Mouse (Mus musculus): ENCODE data around the gene Tpm3. TPM values are rescaled to one million over a fixed set of nuclear protein-coding genes. Genes with fewer than 3 reads are reported as not detected.

The Tpm3 gene
- polyA plus RNA-seq, 1 experiment from 2014 or later, result 582 TPM

DNA sequence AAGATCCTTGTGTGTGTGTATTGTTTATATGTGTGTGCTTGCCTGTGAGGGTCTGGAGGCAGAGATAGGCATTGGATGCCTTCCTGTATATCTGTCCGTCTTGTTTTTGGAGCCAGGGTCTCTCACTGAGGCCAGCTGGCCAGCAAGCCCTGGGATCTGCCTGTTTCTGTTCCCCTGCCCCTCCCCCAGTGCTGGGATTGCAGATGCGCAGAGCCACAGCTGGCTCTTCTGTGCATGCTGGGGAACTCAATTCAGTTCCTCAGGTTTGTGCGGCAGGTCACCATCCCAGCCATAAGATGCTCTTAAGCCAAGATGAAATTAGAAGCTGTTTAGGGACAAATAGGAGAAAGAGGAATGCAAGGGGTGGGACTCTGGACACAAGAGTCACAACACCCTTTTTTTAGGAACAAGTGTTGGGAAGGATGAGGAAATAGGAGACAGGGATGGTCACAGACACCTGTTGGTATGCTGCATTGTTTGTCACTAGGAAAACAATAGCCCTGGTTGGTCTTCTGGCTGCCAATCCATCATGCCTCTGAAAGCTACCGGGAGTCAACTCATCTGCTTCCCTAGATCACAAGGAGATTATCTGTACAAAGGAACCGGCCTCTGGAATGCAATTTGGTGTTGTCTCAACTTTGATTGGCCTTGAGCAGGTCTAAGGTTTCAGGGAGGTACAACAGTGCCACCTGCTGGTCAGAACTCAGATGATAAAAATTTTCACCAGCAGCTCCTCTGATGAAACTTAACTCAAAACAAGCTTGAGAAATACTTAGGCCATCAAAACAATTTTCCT is 4.7 kb downstream of the Tpm3 start:
- H3K9me3 ChIP-seq, result no peaks in the 10 kb centered on the region
- no peaks in the 10 kb centered on the region for H3K27me3 ChIP-seq (replicated peaks)
- peak overlapping the region; percentile 37 for H3K4me2 ChIP-seq (replicated peaks)
- H3K4me3 ChIP-seq (replicated peaks), result no peak overlapping the region
- no peak overlapping the region for H3K27ac ChIP-seq
- H3K4me1 ChIP-seq (replicated peaks), result peaks cover 20% of the 10 kb centered on the region; the same call in 1 of the 2 replicates
- no peaks in the 10 kb centered on the region for H3K36me3 ChIP-seq
- ATAC-seq, result no peak
- 12% methylated on average over 5 of the region's 5 CpGs for WGBS
- H3K9ac ChIP-seq, result no peak overlapping the region

DNA sequence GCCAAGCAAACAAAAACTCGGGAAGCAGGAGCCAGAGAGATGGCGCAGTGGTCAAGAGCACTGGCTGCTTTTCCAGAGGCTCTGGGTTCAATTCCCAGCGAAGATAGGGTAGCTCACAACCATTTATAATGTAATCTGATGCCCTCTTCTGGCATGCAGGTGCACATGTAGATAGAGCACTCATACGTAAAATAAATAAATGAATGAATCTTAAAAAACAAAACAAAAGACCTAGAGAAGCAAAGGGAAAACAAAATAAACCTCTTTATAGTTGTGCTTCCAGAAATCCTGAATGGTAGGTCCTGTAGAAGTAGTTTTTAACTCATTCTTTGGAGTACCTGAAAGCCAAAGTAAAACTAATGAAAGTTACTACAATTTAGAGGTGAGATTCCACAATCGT is 5.8 kb downstream of the Tpm3 start:
- no peak overlapping the region for H3K9ac ChIP-seq
- ATAC-seq, result no peak
- no peak overlapping the region for H3K4me3 ChIP-seq (replicated peaks)
- WGBS, result 50% methylated on average over 5 of the region's 5 CpGs
- peaks cover 29% of the 10 kb centered on the region for H3K4me1 ChIP-seq (replicated peaks)
- no peak overlapping the region for H3K27ac ChIP-seq
- no peaks in the 10 kb centered on the region for H3K36me3 ChIP-seq
- no peaks in the 10 kb centered on the region for H3K27me3 ChIP-seq (replicated peaks)
- H3K9me3 ChIP-seq, result no peaks in the 10 kb centered on the region
- H3K4me2 ChIP-seq (replicated peaks), result no peak overlapping the region

GRCm38 (mm10) chr3:90079133-90079762 is 6.8 kb downstream of the Tpm3 start:
- WGBS, result 0% methylated on average over 33 of the region's 33 CpGs
- Histone ChIP-seq H3K27ac (peak overlapping the region; percentile 99), H3K9ac (peak overlapping the region; percentile 88), H3K9me3 (no peaks in the 10 kb centered on the region), H3K27me3 (replicated peaks) (no peaks in the 10 kb centered on the region), H3K4me2 (replicated peaks) (peak overlapping the region; percentile 73), H3K4me3 (replicated peaks) (peak overlapping the region; percentile 83), H3K36me3 (no peaks in the 10 kb centered on the region), H3K4me1 (replicated peaks) (peaks cover 36% of the 10 kb centered on the region)
- ATAC-seq, result peak; percentile 92

- Histone ChIP-seq H3K27ac (peak overlapping the region; percentile 99), H3K36me3 (no peaks in the 10 kb centered on the region), H3K4me2 (replicated peaks) (peak overlapping the region; percentile 73), H3K9ac (peak overlapping the region; percentile 88), H3K4me1 (replicated peaks) (peaks cover 43% of the 10 kb centered on the region), H3K4me3 (replicated peaks) (peak overlapping the region; percentile 83), H3K9me3 (no peaks in the 10 kb centered on the region), H3K27me3 (replicated peaks) (no peaks in the 10 kb centered on the region)
- ATAC-seq, result peak; percentile 64
- WGBS, result under 1% methylated on average over 53 of the region's 53 CpGs
These were observed 7.5 kb downstream of the Tpm3 start for GRCm38 (mm10) chr3:90079763-90080497.

- Histone ChIP-seq H3K4me3 (replicated peaks) (peak overlapping the region; percentile 83), H3K9ac (peak overlapping the region; percentile 88), H3K4me2 (replicated peaks) (peak overlapping the region; percentile 73), H3K27ac (peak overlapping the region; percentile 99), H3K36me3 (no peaks in the 10 kb centered on the region), H3K9me3 (no peaks in the 10 kb centered on the region), H3K4me1 (replicated peaks) (peaks cover 49% of the 10 kb centered on the region), H3K27me3 (replicated peaks) (no peaks in the 10 kb centered on the region)
- WGBS, result 1% methylated on average over 6 of the region's 6 CpGs
- no peak for ATAC-seq
These were observed 8.0 kb downstream of the Tpm3 start for GRCm38 (mm10) chr3:90080498-90080863.

DNA sequence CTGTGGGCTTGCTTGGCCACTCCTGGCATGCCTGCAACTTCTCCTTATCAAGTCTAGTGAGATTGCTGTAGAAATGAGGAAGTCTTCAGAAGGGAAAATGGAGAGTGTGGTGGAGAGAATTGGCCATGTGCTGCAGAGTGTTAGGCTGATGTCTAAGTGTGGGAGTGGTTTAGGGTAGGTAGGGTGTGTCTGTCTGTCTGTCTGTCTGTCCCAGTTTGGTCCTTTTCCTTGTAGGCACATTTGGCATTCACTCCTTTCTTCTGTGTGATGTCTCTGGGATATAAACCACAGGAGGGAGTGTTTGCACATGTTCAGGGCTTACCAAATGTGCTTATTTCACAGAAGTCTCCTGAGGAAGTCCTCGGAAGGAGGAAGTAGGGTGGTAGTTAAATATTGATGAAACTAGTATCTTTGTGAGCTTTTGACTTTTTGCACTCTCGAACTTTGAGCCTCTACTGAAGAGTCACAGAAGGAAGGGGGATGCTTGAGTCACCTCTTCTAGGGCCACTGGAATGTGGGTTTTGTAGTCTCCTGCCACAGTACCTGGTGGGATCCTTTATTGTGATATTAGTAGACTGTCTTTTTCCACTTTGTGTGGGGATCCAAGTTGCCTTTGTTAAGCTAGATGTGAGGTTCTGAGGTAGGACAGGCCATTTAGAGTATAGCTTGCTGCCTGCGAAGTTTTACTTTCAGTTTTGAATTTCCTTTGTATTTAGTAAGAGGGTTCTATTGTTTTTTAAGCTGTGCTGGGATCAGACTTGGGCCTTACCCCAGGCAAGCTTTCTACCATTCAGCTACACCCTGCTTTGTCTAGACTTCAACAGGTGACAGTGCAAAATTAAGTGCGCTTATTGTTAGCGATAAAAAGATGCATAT is 9.2 kb downstream of the Tpm3 start:
- Histone ChIP-seq H3K9me3 (no peaks in the 10 kb centered on the region), H3K27ac (peak overlapping the region; percentile 86), H3K4me1 (replicated peaks) (peaks cover 49% of the 10 kb centered on the region), H3K27me3 (replicated peaks) (no peaks in the 10 kb centered on the region), H3K4me2 (replicated peaks) (peak overlapping the region; percentile 73), H3K4me3 (replicated peaks) (peak overlapping the region; percentile 83), H3K36me3 (no peaks in the 10 kb centered on the region), H3K9ac (peak overlapping the region; percentile 31; the same call in 1 of the 2 replicates)
- WGBS, result 50% methylated on average over 5 of the region's 5 CpGs
- peak; percentile 50 for ATAC-seq

DNA sequence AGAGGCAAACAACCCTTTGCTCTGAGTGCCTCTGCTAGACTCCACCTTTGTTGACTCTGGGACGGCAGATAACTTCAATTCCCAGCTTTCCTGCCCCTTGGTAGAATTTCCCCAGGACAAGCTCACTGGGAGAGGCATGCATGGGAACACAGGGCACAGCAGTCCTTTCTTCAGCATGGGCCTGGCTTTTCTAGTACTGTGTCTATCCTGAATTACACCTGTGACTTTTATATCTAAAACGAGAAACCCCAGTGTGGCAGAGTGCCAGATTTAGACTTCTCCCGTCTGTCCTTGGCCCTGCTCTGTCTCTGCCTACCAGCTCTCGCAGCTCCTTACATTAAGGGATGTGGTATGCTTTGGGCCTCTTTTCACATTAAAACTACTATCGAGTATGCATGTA is 10.6 kb downstream of the Tpm3 start:
- no peak for ATAC-seq
- Histone ChIP-seq H3K27me3 (replicated peaks) (no peaks in the 10 kb centered on the region), H3K36me3 (peaks cover 2% of the 10 kb centered on the region), H3K9ac (0 out of 2 replicates have a peak overlapping the region, but pooled peaks have one; percentile 6), H3K4me2 (replicated peaks) (peak overlapping the region; percentile 73), H3K4me1 (replicated peaks) (peaks cover 43% of the 10 kb centered on the region), H3K27ac (peak overlapping the region; percentile 86), H3K4me3 (replicated peaks) (peak overlapping the region; percentile 9; the same call in 1 of the 2 replicates), H3K9me3 (no peaks in the 10 kb centered on the region)
- 33% methylated on average over 5 of the region's 5 CpGs for WGBS

DNA sequence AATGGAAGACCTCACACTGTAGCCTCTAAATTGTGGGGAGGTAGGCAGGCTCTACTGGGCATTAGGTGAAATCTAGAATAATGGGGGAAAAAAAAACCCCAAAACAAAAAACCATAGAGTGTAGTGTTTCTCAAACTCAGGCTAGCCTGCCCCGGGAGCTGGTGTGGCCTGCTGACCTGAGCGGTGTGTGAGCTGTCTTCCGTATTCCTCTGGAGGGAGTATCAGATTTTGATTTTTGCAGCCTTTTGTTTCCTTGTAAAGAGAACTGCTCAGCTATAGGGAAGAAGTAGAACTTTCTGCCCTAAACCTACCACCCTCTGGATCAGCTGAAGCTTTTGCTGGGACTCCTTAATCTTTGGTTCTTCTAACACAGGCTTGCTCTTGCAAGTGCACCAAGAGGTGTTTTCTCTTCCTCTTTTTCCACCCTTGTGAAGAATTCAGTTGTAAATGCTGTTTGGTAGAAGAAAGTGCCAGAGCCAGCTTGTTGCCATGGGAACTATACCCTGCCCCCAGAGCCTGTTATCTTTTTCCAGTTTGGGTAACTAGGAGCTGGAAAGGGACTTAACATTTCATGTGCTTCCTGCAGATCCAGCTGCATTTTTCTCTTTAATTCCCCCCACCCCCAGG is 11.4 kb downstream of the Tpm3 start:
- H3K9ac ChIP-seq, result no peak overlapping the region
- peaks cover 8% of the 10 kb centered on the region for H3K36me3 ChIP-seq
- 34% methylated on average over 3 of the region's 3 CpGs for WGBS
- ATAC-seq, result no peak
- H3K27ac ChIP-seq, result peak overlapping the region; percentile 86
- H3K4me1 ChIP-seq (replicated peaks), result peaks cover 41% of the 10 kb centered on the region
- H3K4me3 ChIP-seq (replicated peaks), result no peak overlapping the region
- peak overlapping the region; percentile 73 for H3K4me2 ChIP-seq (replicated peaks)
- no peaks in the 10 kb centered on the region for H3K27me3 ChIP-seq (replicated peaks)
- no peaks in the 10 kb centered on the region for H3K9me3 ChIP-seq

DNA sequence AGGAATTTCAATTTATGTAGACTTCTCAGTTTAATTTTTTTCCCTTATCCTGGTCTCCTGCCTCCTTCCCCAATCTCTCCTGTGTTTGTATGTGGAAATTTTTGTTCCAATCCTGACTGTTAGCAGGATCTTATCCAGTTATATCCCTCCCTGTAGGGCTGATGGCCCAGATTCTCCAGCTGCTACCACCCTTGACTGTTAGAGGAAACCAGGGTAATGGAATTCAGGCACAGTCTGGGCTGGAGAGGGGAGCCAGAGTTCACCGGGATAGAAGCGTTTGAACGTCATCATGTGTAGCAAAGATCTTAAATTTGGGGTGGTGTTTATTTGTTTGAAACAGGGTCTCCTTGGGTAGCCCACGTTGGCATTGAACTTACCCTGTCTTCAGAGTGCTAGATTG is 12.3 kb downstream of the Tpm3 start:
- Histone ChIP-seq H3K4me2 (replicated peaks) (peak overlapping the region; percentile 9; the same call in 1 of the 2 replicates), H3K4me1 (replicated peaks) (peaks cover 38% of the 10 kb centered on the region), H3K27ac (no peak overlapping the region), H3K9me3 (no peaks in the 10 kb centered on the region), H3K27me3 (replicated peaks) (no peaks in the 10 kb centered on the region), H3K9ac (no peak overlapping the region), H3K36me3 (peaks cover 16% of the 10 kb centered on the region), H3K4me3 (replicated peaks) (no peak overlapping the region)
- 62% methylated on average over 4 of the region's 4 CpGs for WGBS
- no peak for ATAC-seq

- Histone ChIP-seq H3K9ac (no peak overlapping the region), H3K36me3 (peaks cover 21% of the 10 kb centered on the region), H3K9me3 (no peaks in the 10 kb centered on the region), H3K27me3 (replicated peaks) (no peaks in the 10 kb centered on the region), H3K4me1 (replicated peaks) (peaks cover 38% of the 10 kb centered on the region), H3K4me2 (replicated peaks) (0 out of 2 replicates have a peak overlapping the region, but pooled peaks have one; percentile 9), H3K4me3 (replicated peaks) (no peak overlapping the region), H3K27ac (no peak overlapping the region)
- 75% methylated on average over 6 of the region's 6 CpGs for WGBS
- ATAC-seq, result no peak
These were observed 12.8 kb downstream of the Tpm3 start for GRCm38 (mm10) chr3:90085281-90085680.

DNA sequence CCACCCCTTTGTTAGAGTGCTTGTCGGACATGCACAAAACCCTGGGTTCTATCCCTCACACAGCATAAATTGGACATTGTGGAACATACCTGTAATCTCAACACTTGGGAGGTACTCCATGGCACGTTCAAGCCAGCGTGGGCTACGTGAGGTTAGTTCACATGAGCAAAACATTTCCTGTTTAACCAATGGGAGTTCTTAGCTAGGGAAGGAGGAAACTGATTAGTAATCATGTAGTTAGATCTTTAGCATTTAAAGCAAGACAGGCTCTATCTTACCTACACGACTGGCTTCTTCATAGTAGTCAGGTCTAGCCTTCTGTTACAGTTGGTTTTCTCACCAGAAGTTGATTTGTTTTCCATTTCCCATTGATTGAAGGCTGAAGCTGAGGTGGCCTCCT is 13.6 kb downstream of the Tpm3 start:
- Histone ChIP-seq H3K4me3 (replicated peaks) (no peak overlapping the region), H3K27me3 (replicated peaks) (no peaks in the 10 kb centered on the region), H3K9me3 (no peaks in the 10 kb centered on the region), H3K27ac (no peak overlapping the region), H3K36me3 (peaks cover 29% of the 10 kb centered on the region), H3K4me1 (replicated peaks) (peaks cover 37% of the 10 kb centered on the region), H3K4me2 (replicated peaks) (no peak overlapping the region), H3K9ac (no peak overlapping the region)
- 85% methylated on average over 5 of the region's 5 CpGs for WGBS
- no peak for ATAC-seq
